Mouse (Mus musculus): ENCODE measurements around the gene Map3k7cl.

Gene Map3k7cl

GRCm38 (mm10) chr16:87552907-87553691, at the start of gene Map3k7cl:
Gene Map3k7cl (plus strand): TSS chr16:87553330.
- in situ Hi-C loops (cut with MboI; ENCODE audit: low pct_unique_long_range_greater_than_20kb in 1 of 2, low sequenced_read_pairs in 2 of 2, unreplicated experiment in 1 of 2), result no loop called here

GRCm38 (mm10) chr16:87511706-87512105, 41.4 kb upstream of the Map3k7cl start:
- in situ Hi-C loops (cut with MboI; ENCODE audit: low pct_unique_long_range_greater_than_20kb in 1 of 2, low sequenced_read_pairs in 2 of 2, unreplicated experiment in 1 of 2), result no loop called here

GRCm38 (mm10) chr16:87512331-87512730, 40.8 kb upstream of the Map3k7cl start:
- in situ Hi-C loops (cut with MboI; ENCODE audit: low pct_unique_long_range_greater_than_20kb in 1 of 2, low sequenced_read_pairs in 2 of 2, unreplicated experiment in 1 of 2), result no loop called here

GRCm38 (mm10) chr16:87524228-87524627, 28.9 kb upstream of the Map3k7cl start:
- in situ Hi-C loops (cut with MboI; ENCODE audit: low pct_unique_long_range_greater_than_20kb in 1 of 2, low sequenced_read_pairs in 2 of 2, unreplicated experiment in 1 of 2), result no loop called here

GRCm38 (mm10) chr16:87527553-87528249, 25.4 kb upstream of the Map3k7cl start:
- in situ Hi-C loops (cut with MboI; ENCODE audit: low pct_unique_long_range_greater_than_20kb in 1 of 2, low sequenced_read_pairs in 2 of 2, unreplicated experiment in 1 of 2), result no loop called here

GRCm38 (mm10) chr16:87528755-87529154, 24.4 kb upstream of the Map3k7cl start:
- in situ Hi-C loops (cut with MboI; ENCODE audit: low pct_unique_long_range_greater_than_20kb in 1 of 2, low sequenced_read_pairs in 2 of 2, unreplicated experiment in 1 of 2), result no loop called here

- in situ Hi-C loops (cut with MboI; ENCODE audit: low pct_unique_long_range_greater_than_20kb in 1 of 2, low sequenced_read_pairs in 2 of 2, unreplicated experiment in 1 of 2), result no loop called here
These were observed 4.8 kb upstream of the Map3k7cl start for GRCm38 (mm10) chr16:87548348-87548747.

GRCm38 (mm10) chr16:87556320-87556719, 3.2 kb downstream of the Map3k7cl start:
- in situ Hi-C loops (cut with MboI; ENCODE audit: low pct_unique_long_range_greater_than_20kb in 1 of 2, low sequenced_read_pairs in 2 of 2, unreplicated experiment in 1 of 2), result no loop called here

- in situ Hi-C loops (cut with MboI; ENCODE audit: low pct_unique_long_range_greater_than_20kb in 1 of 2, low sequenced_read_pairs in 2 of 2, unreplicated experiment in 1 of 2), result no loop called here
These were observed 8.4 kb downstream of the Map3k7cl start for GRCm38 (mm10) chr16:87561501-87561900.

- in situ Hi-C loops (cut with MboI; ENCODE audit: low pct_unique_long_range_greater_than_20kb in 1 of 2, low sequenced_read_pairs in 2 of 2, unreplicated experiment in 1 of 2), result no loop called here
These were observed 10.4 kb downstream of the Map3k7cl start for GRCm38 (mm10) chr16:87563524-87563923.

- in situ Hi-C loops (cut with MboI; ENCODE audit: low pct_unique_long_range_greater_than_20kb in 1 of 2, low sequenced_read_pairs in 2 of 2, unreplicated experiment in 1 of 2), result no loop called here
These were observed 11.4 kb downstream of the Map3k7cl start for GRCm38 (mm10) chr16:87564564-87564963.

- in situ Hi-C loops (cut with MboI; ENCODE audit: low pct_unique_long_range_greater_than_20kb in 1 of 2, low sequenced_read_pairs in 2 of 2, unreplicated experiment in 1 of 2), result no loop called here
These were observed 14.4 kb downstream of the Map3k7cl start for GRCm38 (mm10) chr16:87567572-87567971.

GRCm38 (mm10) chr16:87568241-87568640, 15.1 kb downstream of the Map3k7cl start:
- in situ Hi-C loops (cut with MboI; ENCODE audit: low pct_unique_long_range_greater_than_20kb in 1 of 2, low sequenced_read_pairs in 2 of 2, unreplicated experiment in 1 of 2), result no loop called here

GRCm38 (mm10) chr16:87569576-87570105, 16.5 kb downstream of the Map3k7cl start:
- in situ Hi-C loops (cut with MboI; ENCODE audit: low pct_unique_long_range_greater_than_20kb in 1 of 2, low sequenced_read_pairs in 2 of 2, unreplicated experiment in 1 of 2), result no loop called here

GRCm38 (mm10) chr16:87570334-87570733, 17.2 kb downstream of the Map3k7cl start:
- in situ Hi-C loops (cut with MboI; ENCODE audit: low pct_unique_long_range_greater_than_20kb in 1 of 2, low sequenced_read_pairs in 2 of 2, unreplicated experiment in 1 of 2), result no loop called here

- in situ Hi-C loops (cut with MboI; ENCODE audit: low pct_unique_long_range_greater_than_20kb in 1 of 2, low sequenced_read_pairs in 2 of 2, unreplicated experiment in 1 of 2), result no loop called here
These were observed 20.3 kb downstream of the Map3k7cl start for GRCm38 (mm10) chr16:87573409-87573808.

GRCm38 (mm10) chr16:87574160-87574559, 21.0 kb downstream of the Map3k7cl start:
- in situ Hi-C loops (cut with MboI; ENCODE audit: low pct_unique_long_range_greater_than_20kb in 1 of 2, low sequenced_read_pairs in 2 of 2, unreplicated experiment in 1 of 2), result no loop called here

GRCm38 (mm10) chr16:87575600-87575999, 22.5 kb downstream of the Map3k7cl start:
- in situ Hi-C loops (cut with MboI; ENCODE audit: low pct_unique_long_range_greater_than_20kb in 1 of 2, low sequenced_read_pairs in 2 of 2, unreplicated experiment in 1 of 2), result no loop called here

- in situ Hi-C loops (cut with MboI; ENCODE audit: low pct_unique_long_range_greater_than_20kb in 1 of 2, low sequenced_read_pairs in 2 of 2, unreplicated experiment in 1 of 2), result no loop called here
These were observed 25.8 kb downstream of the Map3k7cl start for GRCm38 (mm10) chr16:87578881-87579280.

- in situ Hi-C loops (cut with MboI; ENCODE audit: low pct_unique_long_range_greater_than_20kb in 1 of 2, low sequenced_read_pairs in 2 of 2, unreplicated experiment in 1 of 2), result no loop called here
These were observed 26.3 kb downstream of the Map3k7cl start for GRCm38 (mm10) chr16:87579462-87579861.

Measured in mouse embryonic stem cell (cell line).